Mouse (Mus musculus): Measurements from ENCODE around the gene Fam129c.

DNA sequence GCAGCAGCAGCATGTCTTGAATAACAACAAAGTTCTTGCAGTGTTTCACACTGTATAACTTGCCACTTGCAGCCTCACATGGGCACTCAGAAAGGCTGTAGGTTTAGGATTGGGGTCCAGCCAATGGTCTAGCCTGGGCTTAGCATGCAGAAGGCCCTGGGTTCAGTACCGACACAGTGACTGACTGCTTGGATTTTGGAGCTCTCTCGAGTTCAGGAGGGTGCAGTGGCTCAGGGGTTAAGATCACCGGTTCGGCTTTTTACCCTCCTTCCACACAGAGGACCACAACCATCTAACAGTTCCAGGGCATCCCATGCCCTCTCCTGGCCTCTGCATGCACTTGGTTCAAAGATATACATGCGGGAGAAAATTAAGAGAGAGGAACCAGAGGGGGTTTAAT, 6.4 kb upstream of the Fam129c start:
- TF ChIP-seq CTCF (IDR thresholded peaks at IDR 0.05; ENCODE audit: low read depth) (no peak), EP300 (IDR thresholded peaks at IDR 0.05; ENCODE audit: low read depth) (no peak)
